21 mouse cellular contexts compared by ENCODE assay signal in genomic region chr6:119324776-119325175, GRCm38 (mm10). TPM values are rescaled to one million over a fixed set of nuclear protein-coding genes. Genes with fewer than 3 reads are reported as not detected.
"Had no signal": no experiment of that assay in that cellular context is flagged by ENCODE, and none has a peak within 500 bp of the region (broad histone marks: within the 10 kb centered on the region; RNA-seq: fewer than 3 reads in every experiment).

No protein-coding gene starts in this region.

- H3K9ac ChIP-seq: lung, embryonic 14.5 days; midbrain, embryonic 12.5 days; neural tube, embryonic 13.5 days; neural tube, embryonic 15.5 days had no signal

- H3K27ac ChIP-seq: midbrain, embryonic 10.5 days; midbrain, embryonic 12.5 days; neural tube, embryonic 13.5 days; neural tube, embryonic 15.5 days had no signal

- DNase-seq: lung, adult 18-20 months; lung, embryonic 14.5 days; lung, postnatal 10 days; lung, postnatal 4 days; midbrain, embryonic 14.5 days; retina, postnatal 1 day; right cerebral cortex, adult 18-20 months; right cerebral cortex, postnatal 25 days; right cerebral cortex, postnatal 4 days; spleen, adult 18-20 months; thymus, adult 18-20 months; thymus, postnatal 14 days; thymus, postnatal 36 days had no signal

- H3K9me3 ChIP-seq: midbrain, embryonic 10.5 days; midbrain, embryonic 12.5 days; neural tube, embryonic 13.5 days; neural tube, embryonic 15.5 days had no signal

- H3K4me2 ChIP-seq: lung, embryonic 14.5 days; midbrain, embryonic 12.5 days; neural tube, embryonic 13.5 days; neural tube, embryonic 15.5 days had no signal

- H3K4me3 ChIP-seq: midbrain, embryonic 10.5 days; midbrain, embryonic 12.5 days; myocyte; neural tube, embryonic 13.5 days; neural tube, embryonic 15.5 days had no signal

- ATAC-seq: midbrain, embryonic 16.5 days had no signal

- H3K36me3 ChIP-seq: midbrain, embryonic 10.5 days; midbrain, embryonic 12.5 days; neural tube, embryonic 13.5 days had no signal

RNA-seq across cellular contexts. Expression of gene Lrtm2, which starts 5.8 kb away (rescaled TPM):
- total RNA-seq: megakaryocyte, adult 5-6 weeks had no signal
- polyA plus RNA-seq: small intestine, adult 2 months had no signal
